Mouse (Mus musculus): ENCODE measurements around the gene Armh2.

DNA sequence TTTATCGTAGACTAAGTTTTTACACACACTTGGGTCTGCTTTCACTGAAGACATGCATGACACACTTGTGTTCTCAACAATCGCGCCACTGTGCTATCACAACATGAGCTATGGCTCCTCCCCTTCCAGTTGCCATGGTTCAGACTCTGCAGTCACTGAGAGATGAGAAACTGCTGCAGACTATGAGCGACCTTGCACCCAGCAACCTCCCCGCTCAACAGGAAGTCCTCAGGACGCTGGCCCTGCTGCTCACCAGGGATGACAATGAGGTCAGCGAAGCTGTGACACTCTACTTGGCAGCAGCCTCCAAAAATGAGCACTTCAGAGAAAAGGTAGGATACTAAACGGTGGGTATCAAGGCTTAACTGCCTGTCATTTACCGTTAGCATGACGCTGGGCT, 19.5 kb upstream of the Armh2 start:
- no peak for TF ChIP-seq CTCF (IDR thresholded peaks at IDR 0.05; ENCODE audit: insufficient read depth, low read length)
- no peak for TF ChIP-seq POLR2A (IDR thresholded peaks at IDR 0.05; ENCODE audit: borderline replicate concordance, extremely low read depth, low read depth, low read length)
